8 mouse cellular contexts compared by ENCODE assay signal in genomic region chr9:108338886-108339781, GRCm38 (mm10). TPM values are rescaled to one million over a fixed set of nuclear protein-coding genes. Genes with fewer than 3 reads are reported as not detected.
DNase-seq lines count a peak whose midpoint lies in the region; ATAC-seq lines count a peak whose summit lies in the region.

Gene Gpx1, plus strand, starts transcription at chr9:108338903.

- peak within 1 kb of the TSS; percentile 97 for H3K9ac ChIP-seq in heart, embryonic 13.5 days
- H3K9ac ChIP-seq in liver, embryonic 12.5 days, result peak within 1 kb of the TSS; percentile 98
- H3K9ac ChIP-seq in stomach, embryonic 15.5 days, result peak within 1 kb of the TSS; percentile 55

- DNase-seq in CD4-positive, CD25-positive, alpha-beta regulatory T cell, adult 2 months (ENCODE audit: low read depth, low spot score), result peak; percentile 93
- DNase-seq in fat pad, adult 2 months (ENCODE audit: extremely low read depth, low read depth, low spot score), result peak; percentile 98
- peak; percentile 96 for DNase-seq in kidney, postnatal 10 days
- DNase-seq in natural killer cell, adult 2 months (ENCODE audit: low spot score in 2 of 2), result peak; percentile 85 to 88

- peaks cover 10% of the 10 kb centered on the region for H3K4me1 ChIP-seq in brown adipose tissue, adult 24 weeks (ENCODE audit: control insufficient read depth, insufficient read depth, insufficient read length, low read length)
- peaks cover 37% of the 10 kb centered on the region for H3K4me1 ChIP-seq in heart, embryonic 13.5 days
- H3K4me1 ChIP-seq in liver, embryonic 12.5 days, result peaks cover 57% of the 10 kb centered on the region
- H3K4me1 ChIP-seq in stomach, embryonic 15.5 days, result peaks cover 18% of the 10 kb centered on the region

- H3K27me3 ChIP-seq in heart, embryonic 13.5 days (replicated peaks), result no peaks in the 10 kb centered on the region
- no peaks in the 10 kb centered on the region for H3K27me3 ChIP-seq in liver, embryonic 12.5 days (replicated peaks)
- H3K27me3 ChIP-seq in stomach, embryonic 15.5 days (replicated peaks), result no peaks in the 10 kb centered on the region

- H3K4me2 ChIP-seq in heart, embryonic 13.5 days, result peak within 1 kb of the TSS; percentile 87
- H3K4me2 ChIP-seq in liver, embryonic 12.5 days, result peak within 1 kb of the TSS; percentile 71
- peak within 1 kb of the TSS; percentile 64 for H3K4me2 ChIP-seq in stomach, embryonic 15.5 days

- under 1% methylated on average over 49 of the region's 49 CpGs for WGBS in heart, embryonic 13.5 days
- under 1% methylated on average over 49 of the region's 49 CpGs for WGBS in liver, embryonic 12.5 days (ENCODE audit: insufficient replicate concordance)
- under 1% methylated on average over 49 of the region's 49 CpGs for WGBS in stomach, embryonic 15.5 days

- no peaks in the 10 kb centered on the region for H3K9me3 ChIP-seq in heart, embryonic 13.5 days
- no peaks in the 10 kb centered on the region for H3K9me3 ChIP-seq in liver, embryonic 12.5 days (replicated peaks)
- no peaks in the 10 kb centered on the region for H3K9me3 ChIP-seq in stomach, embryonic 15.5 days

- H3K36me3 ChIP-seq in heart, embryonic 13.5 days, result peaks cover 35% of the 10 kb centered on the region
- H3K36me3 ChIP-seq in liver, embryonic 12.5 days, result peaks cover 66% of the 10 kb centered on the region
- peaks cover 17% of the 10 kb centered on the region for H3K36me3 ChIP-seq in stomach, embryonic 15.5 days

- ATAC-seq in heart, embryonic 13.5 days (ENCODE audit: extremely low read depth, insufficient number of reproducible peaks, low FRiP score, low TSS enrichment), result peak; percentile 89
- ATAC-seq in liver, embryonic 12.5 days, result peak; percentile 93
- peak; percentile 95 for ATAC-seq in stomach, embryonic 15.5 days (ENCODE audit: insufficient read depth, low FRiP score, low read depth)

- H3K4me3 ChIP-seq in brown adipose tissue, adult 24 weeks (ENCODE audit: insufficient read depth, low read depth, low read length), result peak within 1 kb of the TSS; percentile 90
- peak within 1 kb of the TSS; percentile 87 for H3K4me3 ChIP-seq in heart, embryonic 13.5 days
- H3K4me3 ChIP-seq in liver, embryonic 12.5 days, result peak within 1 kb of the TSS; percentile 86
- H3K4me3 ChIP-seq in stomach, embryonic 15.5 days (replicated peaks), result peak within 1 kb of the TSS; percentile 60

- H3K27ac ChIP-seq in brown adipose tissue, adult 24 weeks (replicated peaks; ENCODE audit: low read depth, low read length), result peak within 1 kb of the TSS; percentile 91
- H3K27ac ChIP-seq in heart, embryonic 13.5 days (replicated peaks), result peak within 1 kb of the TSS; percentile 97
- peak within 1 kb of the TSS; percentile 100 for H3K27ac ChIP-seq in liver, embryonic 12.5 days
- H3K27ac ChIP-seq in stomach, embryonic 15.5 days, result peak within 1 kb of the TSS; percentile 93

RNA-seq across cellular contexts. Expression of gene Gpx1, which starts in this region (rescaled TPM):
- 770 and 989 TPM in 2 replicates for polyA plus RNA-seq in brown adipose tissue, adult 24 weeks (2012; ENCODE audit: insufficient read depth, insufficient read length, missing spikeins)
- polyA plus RNA-seq in heart, embryonic 13.5 days (2015; fragmentation: Nextera tagmentation; extraction: Ambion mirVana), result 825 and 854 TPM in 2 replicates
- 5,938 and 5,957 TPM in 2 replicates for polyA plus RNA-seq in liver, embryonic 12.5 days (2016; fragmentation: Nextera tagmentation; extraction: Ambion mirVana)
- 998 and 1,171 TPM in 2 replicates for polyA plus RNA-seq in stomach, embryonic 15.5 days (2015; fragmentation: Nextera tagmentation; extraction: Ambion mirVana)

Comparison
In these comparisons a context has a peak if more than half of its experiments do, and no peak if none do; other contexts are left out.
1. Peak in every context shown above with its lines: DNase-seq, ATAC-seq, H3K4me3 ChIP-seq and H3K27ac ChIP-seq.